Mouse (Mus musculus) cortical plate, adult 2 months (tissue): ENCODE data around the gene Zfp874b. TPM values are rescaled to one million over a fixed set of nuclear protein-coding genes. Genes with fewer than 3 reads are reported as not detected.
"Not testable (repeated sequence)": the region's sequence is repeated elsewhere in the genome, so short reads cannot be mapped to it uniquely, and the experiment has no call there.

Source experiments
- H3K27ac ChIP-seq: fragments of 200-500 bp; 2 replicates; pipeline ENCODE4 v1.5.1; 2012; ENCODE audit warnings: low read length, control low read depth, inconsistent platforms; ENCODE audit not compliant: insufficient read depth
- H3K4me1 ChIP-seq: fragments of 200-500 bp; 2 replicates; pipeline ENCODE4 v1.6.1; 2011; ENCODE audit warnings: low read length; ENCODE audit not compliant: control insufficient read depth, insufficient read depth
- H3K4me3 ChIP-seq: fragments of 200-500 bp; 2 replicates; pipeline ENCODE4 v1.5.1; 2011; ENCODE audit warnings: mild to moderate bottlenecking, low read length, control low read depth; ENCODE audit not compliant: insufficient read depth
- CTCF ChIP-seq: fragments of 200-500 bp; IDR thresholded peaks from 2 replicates; pipeline ENCODE4 v1.5.1; 2011; ENCODE audit warnings: mild to moderate bottlenecking, control low read depth, low read length; ENCODE audit not compliant: insufficient read depth; ENCODE audit errors: extremely low read depth
- POLR2A ChIP-seq: fragments of 200-500 bp; IDR thresholded peaks from 2 replicates; pipeline ENCODE4 v1.6.1; 2011; ENCODE audit warnings: mild to moderate bottlenecking, low read length, control low read depth; ENCODE audit not compliant: insufficient read depth; ENCODE audit errors: extremely low read depth
- polyA plus RNA-seq: library from polyadenylated mRNA; depleted of rRNA; stranded (reverse); fragments of >200 nt; gene quantifications from 2 replicates; pipeline ENCODE4 v1.2.3, GENCODE M21; 2012; rRNA removed

Zfp874b gene
- polyA plus RNA-seq, 1 experiment: 11.5 TPM

DNA sequence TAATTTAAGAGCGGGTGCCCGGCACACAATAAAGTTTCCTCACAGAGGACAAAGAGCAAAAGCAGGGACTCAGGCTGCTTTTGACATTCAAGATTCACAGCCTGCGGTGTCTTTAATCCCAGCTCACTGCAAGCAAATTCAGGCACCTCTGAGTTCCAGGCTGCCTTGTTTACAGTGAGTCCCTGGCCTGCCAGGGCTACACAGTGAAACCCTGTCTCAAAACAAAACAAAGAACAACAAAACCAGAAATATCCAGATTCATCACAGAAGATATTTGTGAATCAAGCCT is 32.1 kb downstream of the Zfp874b start:
- no peak overlapping the region for H3K27ac ChIP-seq
- no peak for TF ChIP-seq CTCF
- TF ChIP-seq POLR2A: no peak
- H3K4me3 ChIP-seq: peak overlapping the region; percentile 64; the same call in 1 of the 2 replicates
- H3K4me1 ChIP-seq: no peaks in the 10 kb centered on the region; the same call in 1 of the 2 replicates

DNA sequence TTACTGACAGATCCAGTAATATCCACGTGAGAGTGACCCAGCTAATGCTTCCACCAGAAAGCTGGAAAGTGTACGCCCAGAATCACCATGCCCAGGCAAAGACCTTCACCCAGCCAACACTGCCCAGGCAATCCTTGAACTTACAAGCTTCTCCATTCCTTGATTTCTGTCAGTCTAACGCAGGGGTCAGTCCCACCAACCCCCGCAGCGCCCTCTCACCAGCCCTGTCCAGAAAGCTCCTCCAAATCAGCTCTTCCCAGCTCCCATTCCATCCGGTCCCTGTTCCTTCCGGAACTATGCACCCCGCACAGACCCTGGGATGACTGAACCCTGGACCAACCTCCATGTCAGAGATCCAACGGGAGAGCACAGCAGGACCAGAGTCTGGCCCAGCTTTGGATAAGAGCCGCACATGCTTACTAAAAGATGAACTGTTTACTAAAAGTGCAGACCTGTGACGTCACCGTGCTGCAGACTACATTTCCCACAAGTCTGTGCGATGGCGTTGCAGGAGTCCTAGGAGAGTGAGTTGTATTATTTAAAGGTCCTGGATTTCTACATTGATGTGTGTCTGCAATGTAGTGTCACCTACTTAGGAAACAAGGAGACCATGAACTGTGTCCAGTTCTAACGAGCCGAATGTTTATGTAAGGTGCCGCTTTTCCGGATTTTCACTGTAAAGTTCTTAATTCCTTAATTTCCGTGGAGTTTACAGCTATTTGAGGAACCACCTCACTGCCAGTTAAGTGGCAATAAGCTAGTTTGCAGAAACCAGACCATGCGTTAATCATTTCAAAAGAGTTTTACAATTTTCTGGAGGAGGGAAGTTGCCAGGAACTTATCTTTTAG is 32.7 kb downstream of the Zfp874b start, which contains the start of gene Zfp874a:
Zfp874a (minus strand) TSS at position 453 of the 849 bp plus-strand sequence.
- H3K27ac ChIP-seq: 0 out of 2 replicates have a peak within 1 kb of the TSS, but pooled peaks have one; percentile 3
- no peak for TF ChIP-seq CTCF
- peak; percentile 44 for TF ChIP-seq POLR2A
- H3K4me3 ChIP-seq: peak within 1 kb of the TSS; percentile 64
- H3K4me1 ChIP-seq: no peaks in the 10 kb centered on the region; the same call in 1 of the 2 replicates

DNA sequence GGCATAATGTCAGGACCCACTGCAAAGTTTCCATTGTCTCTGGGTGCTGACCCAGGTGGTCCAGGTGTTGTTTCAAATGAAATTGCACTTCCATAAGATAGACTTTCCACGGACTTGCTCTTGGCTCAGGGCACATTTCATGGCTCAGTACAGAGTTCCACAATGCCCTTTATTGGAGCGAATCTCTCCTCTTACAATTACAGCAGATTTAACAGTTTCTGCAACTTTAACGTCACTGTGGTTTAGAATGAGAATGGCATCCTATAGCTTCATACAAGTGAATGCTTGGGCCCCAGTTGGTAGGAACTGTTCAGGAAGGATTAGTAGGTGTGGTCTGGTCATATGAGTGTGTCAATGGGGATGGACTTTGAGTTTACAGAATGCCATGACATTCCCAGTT is 47.0 kb downstream of the Zfp874b start:
- not testable (repeated sequence) for H3K27ac ChIP-seq, H3K4me1 ChIP-seq, H3K4me3 ChIP-seq

DNA sequence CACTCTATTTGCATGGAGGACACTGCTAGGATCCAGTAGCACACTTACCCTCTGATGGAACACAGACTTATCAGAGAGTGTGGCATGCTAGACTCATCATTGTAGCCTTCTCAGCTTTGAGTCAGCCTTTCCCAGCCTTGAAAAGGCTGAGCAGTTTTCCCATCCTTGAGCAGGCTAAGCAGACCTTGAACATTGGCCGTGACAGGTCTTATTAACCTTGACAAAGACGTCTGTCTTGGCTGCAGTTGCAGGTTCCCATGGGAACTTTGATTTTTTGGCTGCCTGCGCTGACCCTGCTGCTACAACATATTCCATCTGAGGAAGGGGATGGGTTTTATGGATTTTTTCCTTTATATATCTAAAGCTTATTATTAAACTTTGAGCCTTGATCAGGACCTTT is 55.9 kb downstream of the Zfp874b start:
- TF ChIP-seq CTCF: no peak
- no peak for TF ChIP-seq POLR2A
- Histone ChIP-seq H3K4me1 (no peaks in the 10 kb centered on the region), H3K4me3 (no peak overlapping the region), H3K27ac (no peak overlapping the region)

DNA sequence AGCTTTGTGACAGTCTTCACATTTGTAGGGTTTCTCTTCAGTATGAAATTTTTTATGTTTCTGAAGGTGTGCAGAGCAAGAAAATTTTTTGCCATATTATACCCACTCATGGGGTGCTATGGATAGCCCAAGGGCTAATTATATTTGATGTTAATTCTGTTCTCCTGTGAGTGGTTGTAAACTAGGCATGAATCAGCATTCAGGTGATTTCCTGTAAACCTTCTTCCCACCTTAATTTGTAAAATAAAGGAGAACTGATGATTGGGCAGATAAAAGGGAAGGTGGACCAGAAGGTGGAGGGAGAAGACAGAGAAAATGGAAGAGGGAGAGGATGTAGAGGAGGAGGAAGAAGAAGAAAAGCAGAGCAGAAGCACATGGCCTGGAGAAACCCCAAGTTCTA is 58.4 kb downstream of the Zfp874b start:
- H3K27ac ChIP-seq, H3K4me1 ChIP-seq, H3K4me3 ChIP-seq: not testable (repeated sequence)

DNA sequence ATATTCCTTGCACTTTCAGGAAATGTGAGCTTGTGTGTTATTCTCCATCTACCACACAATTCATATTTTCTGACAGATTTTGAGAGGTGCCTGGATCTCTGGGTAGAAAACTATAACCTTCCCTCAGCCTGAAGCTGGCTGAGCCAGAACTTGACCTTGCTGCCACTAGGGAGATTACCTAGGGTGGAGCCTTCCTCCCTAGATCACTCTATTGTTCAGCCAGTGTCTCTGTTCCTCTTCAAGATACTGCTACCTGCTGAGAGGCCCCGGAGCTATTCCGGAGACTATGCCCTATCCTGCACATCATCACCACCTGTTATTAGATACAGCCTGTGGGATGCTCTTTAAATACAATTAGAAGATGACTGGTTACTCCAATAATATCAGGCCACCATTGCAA is 61.5 kb downstream of the Zfp874b start:
- H3K4me3 ChIP-seq, H3K27ac ChIP-seq, H3K4me1 ChIP-seq: not testable (repeated sequence)

Other genes starting within 250 kb of the Zfp874b start
- 3.8 and 4.2 TPM in 2 replicates for gene Zfp458, start 205.8 kb downstream of the Zfp874b start, polyA plus RNA-seq
- 2.7 and 3.4 TPM in 2 replicates for gene Zfp457, start 177.8 kb downstream of the Zfp874b start, polyA plus RNA-seq
- gene Zfp595, start 151.7 kb downstream of the Zfp874b start, polyA plus RNA-seq: 2.3 and 2.6 TPM in 2 replicates
- gene Gm28044, start 123.7 kb downstream of the Zfp874b start, polyA plus RNA-seq: not detected in 2 replicates
- 0.48 and 0.57 TPM in 2 replicates for gene Zfp953, start 123.7 kb downstream of the Zfp874b start, polyA plus RNA-seq
- 0.15 and 0.44 TPM in 2 replicates for gene Gm28041, start 108.5 kb downstream of the Zfp874b start, polyA plus RNA-seq
- gene Zfp456, start 108.4 kb downstream of the Zfp874b start, polyA plus RNA-seq: 0.52 and 0.61 TPM in 2 replicates
- 3.9 and 4.6 TPM in 2 replicates for gene Zfp429, start 84.4 kb downstream of the Zfp874b start, polyA plus RNA-seq
- 3.8 and 4.5 TPM in 2 replicates for gene Zfp459, start 62.8 kb downstream of the Zfp874b start, polyA plus RNA-seq
- gene Zfp874a, start 32.6 kb downstream of the Zfp874b start, polyA plus RNA-seq: 9.1 TPM in 2 replicates
- 5.6 and 5.7 TPM in 2 replicates for gene Zfp58, start 16.3 kb upstream of the Zfp874b start, polyA plus RNA-seq
- gene Gm26965, start 41.9 kb upstream of the Zfp874b start, polyA plus RNA-seq: 0.15 TPM in 1 of 2 replicates, not detected in the other
- 27.9 and 29.4 TPM in 2 replicates for gene Zfp87, start 41.9 kb upstream of the Zfp874b start, polyA plus RNA-seq
- 5.0 and 5.2 TPM in 2 replicates for gene Zfp748, start 69.6 kb upstream of the Zfp874b start, polyA plus RNA-seq
- gene Zfp729b, start 125.4 kb upstream of the Zfp874b start, polyA plus RNA-seq: 3.4 and 3.5 TPM in 2 replicates
- gene Gm49345, start 153.5 kb upstream of the Zfp874b start, polyA plus RNA-seq: not detected in 2 replicates
- gene Zfp729a, start 153.5 kb upstream of the Zfp874b start, polyA plus RNA-seq: 3.8 and 4.4 TPM in 2 replicates
- 11.9 and 13.8 TPM in 2 replicates for gene Zfp738, start 202.8 kb upstream of the Zfp874b start, polyA plus RNA-seq
- gene Zfp65, start 244.9 kb upstream of the Zfp874b start, polyA plus RNA-seq: 4.8 and 5.1 TPM in 2 replicates